Mouse (Mus musculus) embryonic facial prominence, embryonic 10.5 days (tissue): Measurements from ENCODE around the gene Erg. TPM values are rescaled to one million over a fixed set of nuclear protein-coding genes. Genes with fewer than 3 reads are reported as not detected.

ENCODE experiments used
- DNase-seq: peaks from one replicate; pipeline ENCODE4 v3.0.0-alpha.2; 2017; ENCODE audit warnings: low spot score
- H3K27ac ChIP-seq: fragments of 300-500 bp; sonication (generic); replicated peaks from 2 replicates; pipeline ENCODE4 v1.5.1; 2016; ENCODE audit warnings: mild to moderate bottlenecking
- H3K27me3 ChIP-seq: fragments of 300-500 bp; sonication (generic); replicated peaks from 2 replicates; pipeline ENCODE4 v1.6.1; 2016; ENCODE audit warnings: low read depth, mild to moderate bottlenecking; ENCODE audit not compliant: poor library complexity, severe bottlenecking
- H3K36me3 ChIP-seq: fragments of 300-500 bp; sonication (generic); replicated peaks from 2 replicates; pipeline ENCODE4 v1.6.1; 2016; ENCODE audit warnings: mild to moderate bottlenecking, moderate library complexity
- H3K4me1 ChIP-seq: fragments of 300-500 bp; sonication (generic); 2 replicates; pipeline ENCODE4 v1.6.1; 2016
- H3K4me3 ChIP-seq: fragments of 300-500 bp; sonication (generic); 2 replicates; pipeline ENCODE4 v1.5.1; 2016; ENCODE audit warnings: mild to moderate bottlenecking, moderate library complexity
- H3K9me3 ChIP-seq: fragments of 300-500 bp; sonication (generic); 2 replicates; pipeline ENCODE4 v1.6.1; 2016; ENCODE audit warnings: mild to moderate bottlenecking
- WGBS: fragments of 180-500 bp; shearing (Covaris S2); methylation state at CpG from one replicate; pipeline ENCODE4 v1.1.7; 2016; 5-methylcytosine and 5-hydroxymethylcytosine counted together
- polyA plus RNA-seq: library from polyadenylated mRNA; unstranded; fragments of >200 nt; fragmentation: Nextera tagmentation; extraction: Ambion mirVana; gene quantifications from 2 replicates; pipeline ENCODE4 v1.2.1, GENCODE M21; 2016

The Erg gene
- polyA plus RNA-seq, 1 experiment from 2014 or later: 2.8 TPM

GRCm38 (mm10) chr16:95365214-95365613 lies 221.2 kb downstream of the Erg start:
- H3K36me3 ChIP-seq: no peaks in the 10 kb centered on the region
- H3K4me3 ChIP-seq: no peak overlapping the region
- H3K4me1 ChIP-seq: peaks cover 22% of the 10 kb centered on the region
- no peaks in the 10 kb centered on the region for H3K27me3 ChIP-seq
- H3K27ac ChIP-seq: no peak overlapping the region
- H3K9me3 ChIP-seq: no peaks in the 10 kb centered on the region
- 91% methylated on average over 5 of the region's 5 CpGs for WGBS
- no peak for DNase-seq

GRCm38 (mm10) chr16:95363632-95364465 lies 222.5 kb downstream of the Erg start:
- H3K4me3 ChIP-seq: no peak overlapping the region
- no peaks in the 10 kb centered on the region for H3K9me3 ChIP-seq
- 82% methylated on average over 18 of the region's 18 CpGs for WGBS
- H3K27me3 ChIP-seq: no peaks in the 10 kb centered on the region
- DNase-seq: no peak
- peaks cover 17% of the 10 kb centered on the region for H3K4me1 ChIP-seq
- H3K27ac ChIP-seq: no peak overlapping the region
- no peaks in the 10 kb centered on the region for H3K36me3 ChIP-seq

- DNase-seq: no peak
- 92% methylated on average over 7 of the region's 7 CpGs for WGBS
- Histone ChIP-seq H3K27ac (no peak overlapping the region), H3K36me3 (no peaks in the 10 kb centered on the region), H3K4me1 (peaks cover 10% of the 10 kb centered on the region), H3K4me3 (no peak overlapping the region), H3K9me3 (no peaks in the 10 kb centered on the region), H3K27me3 (no peaks in the 10 kb centered on the region)
These were observed 224.4 kb downstream of the Erg start for GRCm38 (mm10) chr16:95361950-95362349.

GRCm38 (mm10) chr16:95360940-95361489 lies 225.4 kb downstream of the Erg start:
- 93% methylated on average over 18 of the region's 18 CpGs for WGBS
- Histone ChIP-seq H3K27me3 (no peaks in the 10 kb centered on the region), H3K36me3 (no peaks in the 10 kb centered on the region), H3K27ac (no peak overlapping the region), H3K4me3 (no peak overlapping the region), H3K4me1 (peaks cover under 1% of the 10 kb centered on the region), H3K9me3 (no peaks in the 10 kb centered on the region)
- DNase-seq: no peak

- WGBS: 90% methylated on average over 8 of the region's 8 CpGs
- Histone ChIP-seq H3K4me1 (no peaks in the 10 kb centered on the region), H3K9me3 (no peaks in the 10 kb centered on the region), H3K36me3 (no peaks in the 10 kb centered on the region), H3K27me3 (no peaks in the 10 kb centered on the region), H3K4me3 (no peak overlapping the region), H3K27ac (no peak overlapping the region)
- no peak for DNase-seq
These were observed 226.1 kb downstream of the Erg start for GRCm38 (mm10) chr16:95360214-95360850.

- Histone ChIP-seq H3K27me3 (no peaks in the 10 kb centered on the region), H3K36me3 (no peaks in the 10 kb centered on the region), H3K4me3 (no peak overlapping the region), H3K4me1 (peaks cover 9% of the 10 kb centered on the region), H3K9me3 (no peaks in the 10 kb centered on the region), H3K27ac (no peak overlapping the region; the same call in 1 of the 2 replicates)
- 83% methylated on average over 12 of the region's 12 CpGs for WGBS
- DNase-seq: no peak
These were observed 229.1 kb downstream of the Erg start for GRCm38 (mm10) chr16:95356962-95357955.

- 71% methylated on average over 8 of the region's 8 CpGs for WGBS
- Histone ChIP-seq H3K9me3 (no peaks in the 10 kb centered on the region), H3K27me3 (no peaks in the 10 kb centered on the region), H3K4me1 (peaks cover 17% of the 10 kb centered on the region), H3K4me3 (no peak overlapping the region), H3K36me3 (no peaks in the 10 kb centered on the region), H3K27ac (0 out of 2 replicates have a peak overlapping the region, but pooled peaks have one; percentile 10)
- no peak for DNase-seq
These were observed 232.6 kb downstream of the Erg start for GRCm38 (mm10) chr16:95353838-95354237.

- no peak overlapping the region for H3K4me3 ChIP-seq
- WGBS: 64% methylated on average over 8 of the region's 8 CpGs
- no peak for DNase-seq
These were observed 234.1 kb downstream of the Erg start for GRCm38 (mm10) chr16:95352266-95352665.

GRCm38 (mm10) chr16:95350499-95350898 lies 235.9 kb downstream of the Erg start:
- DNase-seq: peak; percentile 68
- Histone ChIP-seq H3K9me3 (no peaks in the 10 kb centered on the region), H3K36me3 (no peaks in the 10 kb centered on the region), H3K4me3 (no peak overlapping the region), H3K4me1 (peaks cover 32% of the 10 kb centered on the region), H3K27ac (no peak overlapping the region), H3K27me3 (no peaks in the 10 kb centered on the region)
- WGBS: 30% methylated on average over 3 of the region's 3 CpGs

More at GRCm38 (mm10) chr16:95352266-95352665, 234.1 kb downstream of the Erg start:
- Histone ChIP-seq H3K27me3 (no peaks in the 10 kb centered on the region), H3K27ac (peak overlapping the region; percentile 19; the same call in 1 of the 2 replicates), H3K9me3 (no peaks in the 10 kb centered on the region), H3K36me3 (no peaks in the 10 kb centered on the region), H3K4me1 (peaks cover 23% of the 10 kb centered on the region)

- Histone ChIP-seq H3K4me3 (no peak overlapping the region), H3K27me3 (no peaks in the 10 kb centered on the region), H3K27ac (no peak overlapping the region), H3K36me3 (no peaks in the 10 kb centered on the region), H3K9me3 (no peaks in the 10 kb centered on the region), H3K4me1 (peaks cover 32% of the 10 kb centered on the region)
- 77% methylated on average over 5 of the region's 5 CpGs for WGBS
- DNase-seq: no peak
These were observed 236.6 kb downstream of the Erg start for GRCm38 (mm10) chr16:95349745-95350144.

- 91% methylated on average over 6 of the region's 6 CpGs for WGBS
- H3K4me3 ChIP-seq: no peak overlapping the region
- H3K4me1 ChIP-seq: peaks cover 32% of the 10 kb centered on the region
- H3K36me3 ChIP-seq: no peaks in the 10 kb centered on the region
- no peaks in the 10 kb centered on the region for H3K27me3 ChIP-seq
- no peak for DNase-seq
- no peak overlapping the region for H3K27ac ChIP-seq
- no peaks in the 10 kb centered on the region for H3K9me3 ChIP-seq
These were observed 237.0 kb downstream of the Erg start for GRCm38 (mm10) chr16:95349344-95349743.

- DNase-seq: no peak
- Histone ChIP-seq H3K9me3 (no peaks in the 10 kb centered on the region), H3K4me1 (peaks cover 32% of the 10 kb centered on the region), H3K27ac (no peak overlapping the region), H3K27me3 (no peaks in the 10 kb centered on the region), H3K4me3 (no peak overlapping the region), H3K36me3 (no peaks in the 10 kb centered on the region)
- 88% methylated on average over 9 of the region's 9 CpGs for WGBS
These were observed 237.8 kb downstream of the Erg start for GRCm38 (mm10) chr16:95348555-95348954.
